ENCODE assay signal across 7 mouse cellular contexts in the genomic region with DNA sequence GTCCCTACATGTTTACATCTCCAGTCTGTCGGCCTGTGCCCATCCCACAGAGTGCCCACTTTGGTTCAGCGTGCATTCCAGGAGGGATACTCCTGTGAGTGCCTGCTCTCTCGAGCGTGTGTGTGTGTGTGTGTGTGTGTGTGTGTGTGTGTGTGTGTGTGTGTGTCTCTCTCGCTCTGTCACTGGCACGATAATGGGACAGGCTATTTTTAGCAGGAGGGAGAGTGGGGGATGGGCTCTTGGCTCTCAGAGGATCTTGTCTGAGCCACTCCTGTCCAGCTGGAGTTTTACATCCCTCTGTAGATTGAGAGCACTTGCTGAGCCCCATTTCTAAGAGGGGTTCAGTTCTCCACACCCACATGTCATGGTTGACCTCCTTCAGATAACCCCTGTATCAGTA. TPM values are rescaled to one million over a fixed set of nuclear protein-coding genes. Genes with fewer than 3 reads are reported as not detected.
DNase-seq lines count a peak whose midpoint lies in the region; ATAC-seq and TF ChIP-seq lines count a peak whose summit lies in the region.

No protein-coding gene starts in this region.

- H3K4me3 ChIP-seq in kidney, postnatal 0 days (replicated peaks; ENCODE audit: low read depth, low read length), result no peak overlapping the region

- H3K4me2 ChIP-seq in kidney, postnatal 0 days (ENCODE audit: low read length), result peak overlapping the region; percentile 7; the same call in 1 of the 2 replicates

- H3K9me3 ChIP-seq in kidney, postnatal 0 days (replicated peaks; ENCODE audit: low read length), result no peaks in the 10 kb centered on the region

- H3K4me1 ChIP-seq in kidney, postnatal 0 days (replicated peaks; ENCODE audit: insufficient read depth, low read length), result peaks cover 8% of the 10 kb centered on the region; the same call in 1 of the 2 replicates

- no peak for TF ChIP-seq CTCF in kidney, postnatal 0 days (IDR thresholded peaks at IDR 0.05; ENCODE audit: low read depth)

- peaks cover 64% of the 10 kb centered on the region for H3K36me3 ChIP-seq in kidney, postnatal 0 days (ENCODE audit: insufficient read depth, low read length)

- ATAC-seq in kidney, postnatal 0 days (replicated peaks; ENCODE audit: low FRiP score, low read depth), result peak; percentile 38; the same call in 1 of the 2 replicates

- H3K27me3 ChIP-seq in kidney, postnatal 0 days (ENCODE audit: insufficient read depth, low read length), result no peaks in the 10 kb centered on the region

- H3K27ac ChIP-seq in kidney, postnatal 0 days, result peak overlapping the region; percentile 64

- no peak overlapping the region for H3K9ac ChIP-seq in kidney, postnatal 0 days (ENCODE audit: low read depth, low read length)

- WGBS in kidney, postnatal 0 days, result 14% methylated on average over 6 of the region's 6 CpGs

- peak; percentile 47 to 68 for DNase-seq in left cerebral cortex, postnatal 25 days (ENCODE audit: low spot score in 2 of 2)
- DNase-seq in left cerebral cortex, adult 18-20 months (ENCODE audit: low spot score in 2 of 2), result no peak
- DNase-seq in cerebellum, postnatal 36 days, result peak; percentile 58 to 65
- DNase-seq in heart, adult 8-10 months (ENCODE audit: low spot score), result peak; percentile 66
- peak; percentile 74 for DNase-seq in kidney, postnatal 0 days (ENCODE audit: low spot score)
- DNase-seq in testis, postnatal 10 days (ENCODE audit: low spot score), result peak; percentile 85
- DNase-seq in natural killer cell, adult 2 months (ENCODE audit: low spot score in 2 of 2), result no peak

- intact Hi-C loops in left cerebral cortex, postnatal 25 days (cut with DNase I), result no loop called here

RNA-seq across cellular contexts. Expression of a gene that starts 6.6 kb away (rescaled TPM):
- 100 to 1,000 TPM; 105 to 121 TPM for total RNA-seq in left cerebral cortex, postnatal 25 days (2021)
- 100 to 1,000 TPM; 135 to 149 TPM for total RNA-seq in left cerebral cortex, adult 18-20 months (2021)
- total RNA-seq in heart, adult 8-10 months (2022), result 10 to 100 TPM; 68.8 to 84.0 (median 69.8) TPM
- polyA plus RNA-seq in kidney, postnatal 0 days (2015; fragmentation: Nextera tagmentation; extraction: Ambion mirVana), result 2.3 TPM in 2 replicates

RNA-seq across cellular contexts. Expression of a gene that starts 15.8 kb away (rescaled TPM):
- 10 to 100 TPM; 46.5 to 48.8 TPM for total RNA-seq in left cerebral cortex, postnatal 25 days (2021)
- total RNA-seq in left cerebral cortex, adult 18-20 months (2021), result 10 to 100 TPM; 54.7 to 57.2 TPM
- 100 to 1,000 TPM; 133 to 158 (median 141) TPM for total RNA-seq in heart, adult 8-10 months (2022)
- polyA plus RNA-seq in kidney, postnatal 0 days (2015; fragmentation: Nextera tagmentation; extraction: Ambion mirVana), result 69.2 and 70.9 TPM in 2 replicates

RNA-seq across cellular contexts. Expression of a gene that starts 30.5 kb away (rescaled TPM):
- 10 to 100 TPM; 30.1 to 30.3 TPM for total RNA-seq in left cerebral cortex, postnatal 25 days (2021)
- 10 to 100 TPM; 32.4 to 35.2 TPM for total RNA-seq in left cerebral cortex, adult 18-20 months (2021)
- 1 to 10 TPM; 4.6 to 6.3 (median 5.3) TPM for total RNA-seq in heart, adult 8-10 months (2022)
- polyA plus RNA-seq in kidney, postnatal 0 days (2015; fragmentation: Nextera tagmentation; extraction: Ambion mirVana), result 10.4 and 11.4 TPM in 2 replicates

RNA-seq across cellular contexts. Expression of a gene that starts 33.4 kb away (rescaled TPM):
- total RNA-seq in left cerebral cortex, postnatal 25 days (2021), result 100 to 1,000 TPM; 119 to 124 TPM
- 100 to 1,000 TPM; 122 to 128 TPM for total RNA-seq in left cerebral cortex, adult 18-20 months (2021)
- 100 to 1,000 TPM; 145 to 154 (median 150) TPM for total RNA-seq in heart, adult 8-10 months (2022)
- 504 and 541 TPM in 2 replicates for polyA plus RNA-seq in kidney, postnatal 0 days (2015; fragmentation: Nextera tagmentation; extraction: Ambion mirVana)

RNA-seq across cellular contexts. Expression of a gene that starts 40.3 kb away (rescaled TPM):
- total RNA-seq in left cerebral cortex, postnatal 25 days (2021), result 10 to 100 TPM; 77.4 to 92.2 TPM
- total RNA-seq in left cerebral cortex, adult 18-20 months (2021), result 100 to 1,000 TPM; 103 to 109 TPM
- total RNA-seq in heart, adult 8-10 months (2022), result 1 to 10 TPM in 3 of 4 experiments, under 1 TPM in 1; 0.92 to 1.7 (median 1.2) TPM
- 2.9 and 4.1 TPM in 2 replicates for polyA plus RNA-seq in kidney, postnatal 0 days (2015; fragmentation: Nextera tagmentation; extraction: Ambion mirVana)

Comparison
In these comparisons a context has a peak if more than half of its experiments do, and no peak if none do; other contexts are left out.
1. DNase-seq: peak in left cerebral cortex, postnatal 25 days (2 of 2), cerebellum, postnatal 36 days (2 of 2), heart, adult 8-10 months (single experiment), kidney, postnatal 0 days (single experiment) and testis, postnatal 10 days (single experiment); none in left cerebral cortex, adult 18-20 months (0 of 2) and natural killer cell, adult 2 months (0 of 2).
2. RNA of a gene that starts 30.5 kb away (total RNA-seq): 32.4 to 35.2 TPM in left cerebral cortex, adult 18-20 months and 30.1 to 30.3 TPM in left cerebral cortex, postnatal 25 days; 4.6 to 6.3 TPM in heart, adult 8-10 months; every median in the first group is over 4 times any median in the second.